ENCODE assay signal across 8 mouse cellular contexts in genomic region chr2:92060291-92060690, GRCm38 (mm10). TPM values are rescaled to one million over a fixed set of nuclear protein-coding genes. Genes with fewer than 3 reads are reported as not detected.
A peak's percentile ranks its signal among the peaks of the same experiment; 100 is the strongest.
DNase-seq lines count a peak whose midpoint lies in the region; ATAC-seq lines count a peak whose summit lies in the region.

No protein-coding gene starts in this region.

- H3K4me2 ChIP-seq in liver, embryonic 11.5 days, result peak overlapping the region; percentile 86
- peak overlapping the region; percentile 92 for H3K4me2 ChIP-seq in forebrain, embryonic 11.5 days (ENCODE audit: low read depth, low read length, severe bottlenecking)
- H3K4me2 ChIP-seq in neural tube, embryonic 14.5 days (ENCODE audit: low read depth, low read length), result peak overlapping the region; percentile 96

- no peak for DNase-seq in liver, embryonic 11.5 days (ENCODE audit: low spot score)
- no peak for DNase-seq in liver
- DNase-seq in forebrain, embryonic 11.5 days (ENCODE audit: low spot score), result no peak
- DNase-seq in kidney, postnatal 10 days, result peak; percentile 54
- no peak for DNase-seq in adrenal gland, postnatal 14 days
- no peak for DNase-seq in natural killer cell, adult 2 months (ENCODE audit: low spot score in 2 of 2)
- no peak for DNase-seq in ovary, adult 18-20 months (ENCODE audit: low spot score)

- no peak overlapping the region for H3K27ac ChIP-seq in liver, embryonic 11.5 days (ENCODE audit: low read depth, low read length)
- no peak overlapping the region for H3K27ac ChIP-seq in forebrain, embryonic 11.5 days (ENCODE audit: low read depth, low read length)
- peak overlapping the region; percentile 89 for H3K27ac ChIP-seq in neural tube, embryonic 14.5 days (ENCODE audit: low read depth, low read length)

- 16% methylated on average over 6 of the region's 6 CpGs for WGBS in liver, embryonic 11.5 days
- whole genome bisulfite sequencing in forebrain, embryonic 11.5 days, result 6% methylated on average over 6 of the region's 6 CpGs
- 9% methylated on average over 6 of the region's 6 CpGs for WGBS in neural tube, embryonic 14.5 days

- ATAC-seq in liver, embryonic 11.5 days (replicated peaks; ENCODE audit: low FRiP score), result no peak
- no peak for ATAC-seq in forebrain, embryonic 11.5 days (replicated peaks; ENCODE audit: low FRiP score)
- ATAC-seq in neural tube, embryonic 14.5 days (ENCODE audit: low read depth), result no peak

- H3K36me3 ChIP-seq in liver, embryonic 11.5 days (ENCODE audit: control insufficient read depth, insufficient read depth, low read length), result no peaks in the 10 kb centered on the region
- no peaks in the 10 kb centered on the region for H3K36me3 ChIP-seq in forebrain, embryonic 11.5 days (ENCODE audit: control insufficient read depth, insufficient read depth, low read length)
- H3K36me3 ChIP-seq in neural tube, embryonic 14.5 days (ENCODE audit: control insufficient read depth, insufficient read depth, low read length), result no peaks in the 10 kb centered on the region

- H3K4me1 ChIP-seq in liver, embryonic 11.5 days (replicated peaks; ENCODE audit: control insufficient read depth, insufficient read depth, low read length), result peaks cover 22% of the 10 kb centered on the region
- H3K4me1 ChIP-seq in forebrain, embryonic 11.5 days (replicated peaks; ENCODE audit: control insufficient read depth, insufficient read depth, low read length), result peaks cover 2% of the 10 kb centered on the region
- 0 out of 2 replicates have a peak, but pooled peaks cover 9% of the 10 kb centered on the region for H3K4me1 ChIP-seq in neural tube, embryonic 14.5 days (ENCODE audit: control insufficient read depth, insufficient read depth, low read length)

- H3K27me3 ChIP-seq in liver, embryonic 11.5 days (replicated peaks; ENCODE audit: control insufficient read depth, insufficient read depth, low read length), result peaks cover 28% of the 10 kb centered on the region
- H3K27me3 ChIP-seq in forebrain, embryonic 11.5 days (ENCODE audit: control insufficient read depth, insufficient read depth, low read length), result peaks cover 23% of the 10 kb centered on the region
- no peaks in the 10 kb centered on the region for H3K27me3 ChIP-seq in neural tube, embryonic 14.5 days (ENCODE audit: control insufficient read depth, insufficient read depth, low read length)

- no peaks in the 10 kb centered on the region for H3K9me3 ChIP-seq in liver, embryonic 11.5 days (ENCODE audit: control insufficient read depth, low read length)
- no peaks in the 10 kb centered on the region for H3K9me3 ChIP-seq in forebrain, embryonic 11.5 days (ENCODE audit: control insufficient read depth, low read length)
- no peaks in the 10 kb centered on the region for H3K9me3 ChIP-seq in neural tube, embryonic 14.5 days (ENCODE audit: control insufficient read depth, low read length)

- H3K9ac ChIP-seq in liver, embryonic 11.5 days (ENCODE audit: low read depth, low read length), result no peak overlapping the region
- no peak overlapping the region for H3K9ac ChIP-seq in forebrain, embryonic 11.5 days (ENCODE audit: low read length)
- H3K9ac ChIP-seq in neural tube, embryonic 14.5 days (replicated peaks; ENCODE audit: low read depth, low read length), result peak overlapping the region; percentile 86

- peak overlapping the region; percentile 51 for H3K4me3 ChIP-seq in liver, embryonic 11.5 days (ENCODE audit: low read depth, low read length)
- peak overlapping the region; percentile 59 for H3K4me3 ChIP-seq in forebrain, embryonic 11.5 days (ENCODE audit: low read depth, low read length)
- H3K4me3 ChIP-seq in neural tube, embryonic 14.5 days (ENCODE audit: low read depth, low read length), result peak overlapping the region; percentile 72

RNA-seq across cellular contexts. Expression of gene Phf21a, which starts 32.6 kb away (rescaled TPM):
- polyA plus RNA-seq in liver, embryonic 11.5 days (2014; fragmentation: Nextera tagmentation; extraction: Ambion mirVana), result 12.5 and 12.7 TPM in 2 replicates
- 37.6 and 40.2 TPM in 2 replicates for polyA plus RNA-seq in forebrain, embryonic 11.5 days (2014; fragmentation: Nextera tagmentation; extraction: Ambion mirVana)
- polyA plus RNA-seq in neural tube, embryonic 14.5 days (2014; fragmentation: Nextera tagmentation; extraction: Ambion mirVana), result 35.5 and 39.9 TPM in 2 replicates
- 68.1 and 82.3 TPM in 2 replicates for total RNA-seq in adrenal gland, postnatal 14 days (2021)

RNA-seq across cellular contexts. Expression of gene Creb3l1, which starts 36.0 kb away (rescaled TPM):
- polyA plus RNA-seq in liver, embryonic 11.5 days (2014; fragmentation: Nextera tagmentation; extraction: Ambion mirVana), result 5.7 and 6.1 TPM in 2 replicates
- polyA plus RNA-seq in forebrain, embryonic 11.5 days (2014; fragmentation: Nextera tagmentation; extraction: Ambion mirVana), result 1.7 and 2.3 TPM in 2 replicates
- 1.2 and 4.5 TPM in 2 replicates for polyA plus RNA-seq in neural tube, embryonic 14.5 days (2014; fragmentation: Nextera tagmentation; extraction: Ambion mirVana)
- total RNA-seq in adrenal gland, postnatal 14 days (2021), result 11.7 and 12.6 TPM in 2 replicates
